Mouse (Mus musculus) gonadal fat pad, adult 2 months (tissue): ENCODE measurements around the gene Rnf144a. TPM values are rescaled to one million over a fixed set of nuclear protein-coding genes. Genes with fewer than 3 reads are reported as not detected.

ENCODE experiments used
- DNase-seq: peaks from one replicate; pipeline ENCODE4 v3.0.0-alpha.2; 2012; ENCODE audit warnings: low read depth
- polyA plus RNA-seq: library from polyadenylated mRNA; depleted of rRNA; stranded (reverse); fragments of >200 nt; gene quantifications from 2 replicates; pipeline ENCODE4 v1.2.3, GENCODE M21; 2012

The Rnf144a gene
- polyA plus RNA-seq, 1 experiment: 16.4 TPM

- no peak for DNase-seq
These were observed 4.6 kb downstream of the Rnf144a start for GRCm38 (mm10) chr12:26410443-26410842.

GRCm38 (mm10) chr12:26408707-26409106 is 6.3 kb downstream of the Rnf144a start:
- no peak for DNase-seq

- DNase-seq: peak; percentile 10
These were observed 10.0 kb downstream of the Rnf144a start for GRCm38 (mm10) chr12:26404781-26405702.

- DNase-seq: no peak
These were observed 11.5 kb downstream of the Rnf144a start for GRCm38 (mm10) chr12:26403372-26404125.

- no peak for DNase-seq
These were observed 13.2 kb downstream of the Rnf144a start for GRCm38 (mm10) chr12:26401696-26402470.

GRCm38 (mm10) chr12:26401254-26401653 is 13.8 kb downstream of the Rnf144a start:
- DNase-seq: no peak

- peak; percentile 27 for DNase-seq
These were observed 14.3 kb downstream of the Rnf144a start for GRCm38 (mm10) chr12:26400762-26401161.

- DNase-seq: no peak
These were observed 15.7 kb downstream of the Rnf144a start for GRCm38 (mm10) chr12:26399391-26399790.

- DNase-seq: no peak
These were observed 16.5 kb downstream of the Rnf144a start for GRCm38 (mm10) chr12:26398597-26398996.

- no peak for DNase-seq
These were observed 20.3 kb downstream of the Rnf144a start for GRCm38 (mm10) chr12:26394485-26395470.

- no peak for DNase-seq
These were observed 21.8 kb downstream of the Rnf144a start for GRCm38 (mm10) chr12:26393291-26393690.

- DNase-seq: no peak
These were observed 23.9 kb downstream of the Rnf144a start for GRCm38 (mm10) chr12:26391162-26391561.

- no peak for DNase-seq
These were observed 27.5 kb downstream of the Rnf144a start for GRCm38 (mm10) chr12:26387523-26387922.

GRCm38 (mm10) chr12:26386947-26387346 is 28.1 kb downstream of the Rnf144a start:
- DNase-seq: no peak

GRCm38 (mm10) chr12:26386189-26386588 is 28.9 kb downstream of the Rnf144a start:
- DNase-seq: no peak

GRCm38 (mm10) chr12:26385735-26386134 is 29.3 kb downstream of the Rnf144a start:
- no peak for DNase-seq

- no peak for DNase-seq
These were observed 33.3 kb downstream of the Rnf144a start for GRCm38 (mm10) chr12:26381730-26382129.

- DNase-seq: no peak
These were observed 35.3 kb downstream of the Rnf144a start for GRCm38 (mm10) chr12:26379797-26380196.

GRCm38 (mm10) chr12:26377691-26378090 is 37.4 kb downstream of the Rnf144a start:
- DNase-seq: no peak

GRCm38 (mm10) chr12:26376541-26377323 is 38.3 kb downstream of the Rnf144a start:
- DNase-seq: no peak
